Mouse (Mus musculus): ENCODE data around the gene Mta3. TPM values are rescaled to one million over a fixed set of nuclear protein-coding genes. Genes with fewer than 3 reads are reported as not detected.

Gene Mta3
- polyA plus RNA-seq, 1 experiment, result 162 TPM

- H3K27ac ChIP-seq (ENCODE audit: insufficient read depth, low read length), result peak overlapping the region; percentile 86
- no peak for TF ChIP-seq CTCF (IDR thresholded peaks at IDR 0.05; ENCODE audit: low read depth, low read length)
- TF ChIP-seq EP300 (IDR thresholded peaks at IDR 0.05; ENCODE audit: insufficient read depth, low read depth, low read length), result 0 out of 2 replicates have a peak, but pooled peaks have one; percentile 36
- no peak for TF ChIP-seq POLR2A (IDR thresholded peaks at IDR 0.05; ENCODE audit: insufficient read depth, low read length)
These were observed 44.4 kb downstream of the Mta3 start for GRCm38 (mm10) chr17:83750216-83750950.

GRCm38 (mm10) chr17:83753112-83753899 lies 47.3 kb downstream of the Mta3 start:
- no peak overlapping the region for H3K4me3 ChIP-seq (ENCODE audit: low read depth, low read length)
- peaks cover 3% of the 10 kb centered on the region; the same call in 1 of the 2 replicates for H3K36me3 ChIP-seq (ENCODE audit: control insufficient read depth, insufficient read depth, low read length, poor library complexity, severe bottlenecking)
- TF ChIP-seq EP300 (IDR thresholded peaks at IDR 0.05; ENCODE audit: insufficient read depth, low read depth, low read length) (peak; percentile 86), POLR2A (IDR thresholded peaks at IDR 0.05; ENCODE audit: insufficient read depth, low read length) (no peak)
- no peaks in the 10 kb centered on the region for H3K27me3 ChIP-seq (ENCODE audit: control insufficient read depth, insufficient read depth, low read length, poor library complexity, severe bottlenecking)
- peak overlapping the region; percentile 88 for H3K27ac ChIP-seq (ENCODE audit: insufficient read depth, low read length)
- H3K9ac ChIP-seq (ENCODE audit: low read depth, poor library complexity, severe bottlenecking), result peak overlapping the region; percentile 21; the same call in 1 of the 2 replicates
- peaks cover 5% of the 10 kb centered on the region for H3K4me1 ChIP-seq (ENCODE audit: control insufficient read depth, insufficient read depth, low read length)
- H3K9me3 ChIP-seq (replicated peaks; ENCODE audit: control insufficient read depth, insufficient read depth, low read length, poor library complexity, severe bottlenecking), result no peaks in the 10 kb centered on the region

More at GRCm38 (mm10) chr17:83750216-83750950, 44.4 kb downstream of the Mta3 start:
- Histone ChIP-seq H3K4me1 (ENCODE audit: control insufficient read depth, insufficient read depth, low read length) (peaks cover 9% of the 10 kb centered on the region), H3K27me3 (ENCODE audit: control insufficient read depth, insufficient read depth, low read length, poor library complexity, severe bottlenecking) (no peaks in the 10 kb centered on the region), H3K9me3 (replicated peaks; ENCODE audit: control insufficient read depth, insufficient read depth, low read length, poor library complexity, severe bottlenecking) (peaks cover 1% of the 10 kb centered on the region), H3K9ac (ENCODE audit: low read depth, poor library complexity, severe bottlenecking) (0 out of 2 replicates have a peak overlapping the region, but pooled peaks have one; percentile 41), H3K4me3 (ENCODE audit: low read depth, low read length) (peak overlapping the region; percentile 46; the same call in 1 of the 2 replicates), H3K36me3 (ENCODE audit: control insufficient read depth, insufficient read depth, low read length, poor library complexity, severe bottlenecking) (peaks cover under 1% of the 10 kb centered on the region)

- Histone ChIP-seq H3K36me3 (ENCODE audit: control insufficient read depth, insufficient read depth, low read length, poor library complexity, severe bottlenecking) (peaks cover 4% of the 10 kb centered on the region), H3K9ac (ENCODE audit: low read depth, poor library complexity, severe bottlenecking) (no peak overlapping the region), H3K4me1 (ENCODE audit: control insufficient read depth, insufficient read depth, low read length) (peaks cover 1% of the 10 kb centered on the region), H3K4me3 (ENCODE audit: low read depth, low read length) (no peak overlapping the region), H3K9me3 (replicated peaks; ENCODE audit: control insufficient read depth, insufficient read depth, low read length, poor library complexity, severe bottlenecking) (no peaks in the 10 kb centered on the region), H3K27me3 (ENCODE audit: control insufficient read depth, insufficient read depth, low read length, poor library complexity, severe bottlenecking) (no peaks in the 10 kb centered on the region), H3K27ac (ENCODE audit: insufficient read depth, low read length) (no peak overlapping the region)
- no peak for TF ChIP-seq CTCF (IDR thresholded peaks at IDR 0.05; ENCODE audit: low read depth, low read length)
- TF ChIP-seq EP300 (IDR thresholded peaks at IDR 0.05; ENCODE audit: insufficient read depth, low read depth, low read length), result no peak
- no peak for TF ChIP-seq POLR2A (IDR thresholded peaks at IDR 0.05; ENCODE audit: insufficient read depth, low read length)
These were observed 52.1 kb downstream of the Mta3 start for GRCm38 (mm10) chr17:83758096-83758495.

GRCm38 (mm10) chr17:83759547-83759946 lies 53.6 kb downstream of the Mta3 start:
- H3K9me3 ChIP-seq (replicated peaks; ENCODE audit: control insufficient read depth, insufficient read depth, low read length, poor library complexity, severe bottlenecking), result no peaks in the 10 kb centered on the region
- H3K27me3 ChIP-seq (ENCODE audit: control insufficient read depth, insufficient read depth, low read length, poor library complexity, severe bottlenecking), result no peaks in the 10 kb centered on the region
- H3K4me3 ChIP-seq (ENCODE audit: low read depth, low read length), result no peak overlapping the region
- H3K27ac ChIP-seq (ENCODE audit: insufficient read depth, low read length), result no peak overlapping the region; the same call in 1 of the 2 replicates
- no peaks in the 10 kb centered on the region for H3K4me1 ChIP-seq (ENCODE audit: control insufficient read depth, insufficient read depth, low read length)
- H3K36me3 ChIP-seq (ENCODE audit: control insufficient read depth, insufficient read depth, low read length, poor library complexity, severe bottlenecking), result peaks cover 9% of the 10 kb centered on the region
- H3K9ac ChIP-seq (ENCODE audit: low read depth, poor library complexity, severe bottlenecking), result no peak overlapping the region
- no peak for TF ChIP-seq EP300 (IDR thresholded peaks at IDR 0.05; ENCODE audit: insufficient read depth, low read depth, low read length)
- no peak for TF ChIP-seq POLR2A (IDR thresholded peaks at IDR 0.05; ENCODE audit: insufficient read depth, low read length)
- no peak for TF ChIP-seq CTCF (IDR thresholded peaks at IDR 0.05; ENCODE audit: low read depth, low read length)

- H3K9me3 ChIP-seq (replicated peaks; ENCODE audit: control insufficient read depth, insufficient read depth, low read length, poor library complexity, severe bottlenecking), result no peaks in the 10 kb centered on the region
- H3K27ac ChIP-seq (ENCODE audit: insufficient read depth, low read length), result no peak overlapping the region
- no peak overlapping the region for H3K4me3 ChIP-seq (ENCODE audit: low read depth, low read length)
- no peak overlapping the region for H3K9ac ChIP-seq (ENCODE audit: low read depth, poor library complexity, severe bottlenecking)
- H3K36me3 ChIP-seq (ENCODE audit: control insufficient read depth, insufficient read depth, low read length, poor library complexity, severe bottlenecking), result peaks cover 6% of the 10 kb centered on the region
- H3K4me1 ChIP-seq (ENCODE audit: control insufficient read depth, insufficient read depth, low read length), result no peaks in the 10 kb centered on the region
- H3K27me3 ChIP-seq (ENCODE audit: control insufficient read depth, insufficient read depth, low read length, poor library complexity, severe bottlenecking), result no peaks in the 10 kb centered on the region
- TF ChIP-seq POLR2A (IDR thresholded peaks at IDR 0.05; ENCODE audit: insufficient read depth, low read length), result no peak
- no peak for TF ChIP-seq EP300 (IDR thresholded peaks at IDR 0.05; ENCODE audit: insufficient read depth, low read depth, low read length)
- no peak for TF ChIP-seq CTCF (IDR thresholded peaks at IDR 0.05; ENCODE audit: low read depth, low read length)
These were observed 58.6 kb downstream of the Mta3 start for GRCm38 (mm10) chr17:83764538-83764937.

Measured in ES-Bruce4 (cell line).